Comparison of ENCODE assay signal across 24 mouse cellular contexts in genomic region chr16:50321368-50321767, GRCm38 (mm10).
DNase-seq lines count a peak whose midpoint lies in the region; ATAC-seq and TF ChIP-seq lines count a peak whose summit lies in the region.
"Had no signal": no experiment of that assay in that cellular context is flagged by ENCODE, and none has a peak within 500 bp of the region (broad histone marks: within the 10 kb centered on the region; RNA-seq: fewer than 3 reads in every experiment).

No protein-coding gene starts in this region.

- no peak overlapping the region for H3K4me2 ChIP-seq in forebrain, postnatal 0 days (ENCODE audit: low read depth)
- no peak overlapping the region for H3K4me2 ChIP-seq in forebrain, embryonic 15.5 days (replicated peaks)
- H3K4me2 ChIP-seq in kidney, postnatal 0 days (ENCODE audit: low read length): no peak overlapping the region
- no peak overlapping the region for H3K4me2 ChIP-seq in midbrain, postnatal 0 days (ENCODE audit: low read depth, low read length, poor library complexity, severe bottlenecking)
- no peak overlapping the region for H3K4me2 ChIP-seq in midbrain, embryonic 16.5 days (ENCODE audit: low read length)
- H3K4me2 ChIP-seq in stomach, postnatal 0 days (replicated peaks; ENCODE audit: low read depth): no peak overlapping the region
- H3K4me2 ChIP-seq: heart, embryonic 12.5 days; limb, embryonic 15.5 days; lung, embryonic 15.5 days had no signal

- DNase-seq in forebrain, postnatal 0 days: peak; percentile 27
- DNase-seq in kidney, postnatal 0 days (ENCODE audit: low spot score): no peak
- DNase-seq in kidney, adult 8-10 months: no peak
- DNase-seq in midbrain, postnatal 0 days (ENCODE audit: low spot score): peak; percentile 33
- no peak for DNase-seq in stomach, postnatal 0 days (ENCODE audit: low spot score)
- DNase-seq in gastrocnemius, postnatal 14 days: no peak
- DNase-seq: adrenal gland, postnatal 25 days; cerebellum, adult 11 months; cerebellum, postnatal 10 days; gastrocnemius, postnatal 10 days; heart, adult 11 months; heart, postnatal 14 days; kidney, postnatal 36 days; layer of hippocampus, adult 9-11 months; left cerebral cortex, postnatal 4 days; thymus, postnatal 36 days had no signal

- 71% methylated on average over 3 of the region's 3 CpGs for WGBS in forebrain, postnatal 0 days
- 85% methylated on average over 3 of the region's 3 CpGs for WGBS in forebrain, embryonic 15.5 days
- 85% methylated on average over 3 of the region's 3 CpGs for WGBS in kidney, postnatal 0 days
- WGBS in midbrain, postnatal 0 days: 64% methylated on average over 3 of the region's 3 CpGs
- 76% methylated on average over 3 of the region's 3 CpGs for WGBS in midbrain, embryonic 16.5 days
- 75% methylated on average over 3 of the region's 3 CpGs for WGBS in stomach, postnatal 0 days

- TF ChIP-seq EP300 in stomach, postnatal 0 days (optimal IDR thresholded peaks at IDR 0.05): no peak

- no peaks in the 10 kb centered on the region for H3K27me3 ChIP-seq in forebrain, postnatal 0 days (ENCODE audit: insufficient read depth, low read length)
- H3K27me3 ChIP-seq in forebrain, embryonic 15.5 days: no peaks in the 10 kb centered on the region
- H3K27me3 ChIP-seq in kidney, postnatal 0 days (ENCODE audit: insufficient read depth, low read length): no peaks in the 10 kb centered on the region
- no peaks in the 10 kb centered on the region for H3K27me3 ChIP-seq in midbrain, postnatal 0 days (ENCODE audit: insufficient read depth, low read length)
- H3K27me3 ChIP-seq in midbrain, embryonic 16.5 days (ENCODE audit: control insufficient read depth, insufficient read depth, low read depth, low read length): no peaks in the 10 kb centered on the region
- H3K27me3 ChIP-seq in stomach, postnatal 0 days (ENCODE audit: control insufficient read depth, insufficient read depth, low read length): no peaks in the 10 kb centered on the region
- H3K27me3 ChIP-seq: heart, embryonic 12.5 days; limb, embryonic 15.5 days; lung, embryonic 15.5 days had no signal

- ATAC-seq in forebrain, postnatal 0 days: no peak
- no peak for ATAC-seq in forebrain, embryonic 15.5 days (replicated peaks)
- no peak for ATAC-seq in kidney, postnatal 0 days (replicated peaks; ENCODE audit: low FRiP score, low read depth)
- no peak for ATAC-seq in midbrain, postnatal 0 days (ENCODE audit: low FRiP score)
- ATAC-seq in midbrain, embryonic 16.5 days: no peak
- ATAC-seq in stomach, postnatal 0 days (ENCODE audit: low FRiP score, low TSS enrichment): no peak

- no peak overlapping the region for H3K27ac ChIP-seq in forebrain, postnatal 0 days (ENCODE audit: low read depth, low read length)
- no peak overlapping the region for H3K27ac ChIP-seq in forebrain, embryonic 15.5 days (replicated peaks)
- no peak overlapping the region for H3K27ac ChIP-seq in kidney, postnatal 0 days
- no peak overlapping the region for H3K27ac ChIP-seq in midbrain, postnatal 0 days (ENCODE audit: low read depth, low read length)
- H3K27ac ChIP-seq in midbrain, embryonic 16.5 days (ENCODE audit: low read length): no peak overlapping the region
- no peak overlapping the region for H3K27ac ChIP-seq in stomach, postnatal 0 days (replicated peaks)
- H3K27ac ChIP-seq: forebrain, embryonic 10.5 days; limb, embryonic 15.5 days; liver, embryonic 14.5 days; lung, embryonic 15.5 days; midbrain, embryonic 10.5 days had no signal

- 0 out of 2 replicates have a peak, but pooled peaks have one; percentile 33 for TF ChIP-seq CTCF in forebrain, postnatal 0 days (IDR thresholded peaks at IDR 0.05; ENCODE audit: low read depth)
- TF ChIP-seq CTCF in kidney, postnatal 0 days (IDR thresholded peaks at IDR 0.05; ENCODE audit: low read depth): peak; percentile 41; the same call in 1 of the 2 replicates
- TF ChIP-seq CTCF in midbrain, postnatal 0 days (IDR thresholded peaks at IDR 0.05): peak; percentile 65
- peak; percentile 51 for TF ChIP-seq CTCF in stomach, postnatal 0 days (IDR thresholded peaks at IDR 0.05; ENCODE audit: low read depth)

- H3K36me3 ChIP-seq in forebrain, postnatal 0 days (ENCODE audit: insufficient read depth): no peaks in the 10 kb centered on the region
- H3K36me3 ChIP-seq in forebrain, embryonic 15.5 days: no peaks in the 10 kb centered on the region
- no peaks in the 10 kb centered on the region for H3K36me3 ChIP-seq in kidney, postnatal 0 days (ENCODE audit: insufficient read depth, low read length)
- no peaks in the 10 kb centered on the region for H3K36me3 ChIP-seq in midbrain, postnatal 0 days (ENCODE audit: insufficient read depth, low read length)
- H3K36me3 ChIP-seq in midbrain, embryonic 16.5 days (ENCODE audit: control insufficient read depth, insufficient read depth, low read length): no peaks in the 10 kb centered on the region
- no peaks in the 10 kb centered on the region for H3K36me3 ChIP-seq in stomach, postnatal 0 days (ENCODE audit: control insufficient read depth, insufficient read depth, low read length)
- H3K36me3 ChIP-seq: forebrain, embryonic 10.5 days; heart, embryonic 12.5 days; limb, embryonic 15.5 days; lung, embryonic 15.5 days; midbrain, embryonic 10.5 days had no signal

- H3K4me3 ChIP-seq in forebrain, postnatal 0 days (ENCODE audit: low read depth, low read length): no peak overlapping the region
- H3K4me3 ChIP-seq in forebrain, embryonic 15.5 days: no peak overlapping the region
- H3K4me3 ChIP-seq in kidney, postnatal 0 days (replicated peaks; ENCODE audit: low read depth, low read length): no peak overlapping the region
- H3K4me3 ChIP-seq in midbrain, postnatal 0 days (ENCODE audit: low read depth, low read length): no peak overlapping the region
- H3K4me3 ChIP-seq in midbrain, embryonic 16.5 days (ENCODE audit: low read depth, low read length): no peak overlapping the region
- no peak overlapping the region for H3K4me3 ChIP-seq in stomach, postnatal 0 days (ENCODE audit: low read depth, low read length)
- H3K4me3 ChIP-seq: forebrain, embryonic 10.5 days; heart, embryonic 12.5 days; limb, embryonic 15.5 days; lung, embryonic 15.5 days; midbrain, embryonic 10.5 days had no signal

- H3K4me1 ChIP-seq in forebrain, postnatal 0 days (ENCODE audit: insufficient read depth): no peaks in the 10 kb centered on the region
- no peaks in the 10 kb centered on the region for H3K4me1 ChIP-seq in forebrain, embryonic 15.5 days
- no peaks in the 10 kb centered on the region for H3K4me1 ChIP-seq in kidney, postnatal 0 days (replicated peaks; ENCODE audit: insufficient read depth, low read length)
- no peaks in the 10 kb centered on the region for H3K4me1 ChIP-seq in midbrain, postnatal 0 days (ENCODE audit: insufficient read depth, low read length)
- no peaks in the 10 kb centered on the region for H3K4me1 ChIP-seq in midbrain, embryonic 16.5 days (ENCODE audit: control insufficient read depth, insufficient read depth, low read length)
- H3K4me1 ChIP-seq in stomach, postnatal 0 days (replicated peaks; ENCODE audit: control insufficient read depth, insufficient read depth): no peaks in the 10 kb centered on the region
- H3K4me1 ChIP-seq: forebrain, embryonic 10.5 days; heart, embryonic 12.5 days; limb, embryonic 15.5 days; lung, embryonic 15.5 days; midbrain, embryonic 10.5 days had no signal

- H3K9me3 ChIP-seq in forebrain, postnatal 0 days (ENCODE audit: low read length): no peaks in the 10 kb centered on the region
- H3K9me3 ChIP-seq in forebrain, embryonic 15.5 days: no peaks in the 10 kb centered on the region
- no peaks in the 10 kb centered on the region for H3K9me3 ChIP-seq in kidney, postnatal 0 days (replicated peaks; ENCODE audit: low read length)
- no peaks in the 10 kb centered on the region for H3K9me3 ChIP-seq in midbrain, postnatal 0 days (ENCODE audit: low read length)
- H3K9me3 ChIP-seq in midbrain, embryonic 16.5 days (replicated peaks; ENCODE audit: control insufficient read depth, low read length, poor library complexity, severe bottlenecking): no peaks in the 10 kb centered on the region
- H3K9me3 ChIP-seq in stomach, postnatal 0 days (ENCODE audit: control insufficient read depth, low read length): no peaks in the 10 kb centered on the region
- H3K9me3 ChIP-seq: forebrain, embryonic 10.5 days; heart, embryonic 12.5 days; limb, embryonic 15.5 days; lung, embryonic 15.5 days; midbrain, embryonic 10.5 days had no signal

- intact Hi-C loops in gastrocnemius, postnatal 14 days (cut with DNase I; ENCODE audit: low total_unique reads): no loop called here

- no peak overlapping the region for H3K9ac ChIP-seq in forebrain, postnatal 0 days
- no peak overlapping the region for H3K9ac ChIP-seq in forebrain, embryonic 15.5 days (replicated peaks)
- H3K9ac ChIP-seq in kidney, postnatal 0 days (ENCODE audit: low read depth, low read length): no peak overlapping the region
- no peak overlapping the region for H3K9ac ChIP-seq in midbrain, postnatal 0 days (replicated peaks; ENCODE audit: low read length, poor library complexity, severe bottlenecking)
- H3K9ac ChIP-seq in midbrain, embryonic 16.5 days (ENCODE audit: low read depth, low read length): no peak overlapping the region
- H3K9ac ChIP-seq in stomach, postnatal 0 days (ENCODE audit: low read length): no peak overlapping the region
- H3K9ac ChIP-seq: heart, embryonic 12.5 days; limb, embryonic 15.5 days; liver, embryonic 14.5 days; lung, embryonic 15.5 days had no signal

Comparison
In these comparisons a context has a peak if more than half of its experiments do, and no peak if none do; other contexts are left out.
1. DNase-seq: peak in forebrain, postnatal 0 days (single experiment) and midbrain, postnatal 0 days (single experiment); none in kidney, postnatal 0 days (single experiment), kidney, adult 8-10 months (0 of 2), stomach, postnatal 0 days (single experiment) and gastrocnemius, postnatal 14 days (single experiment).
2. Peak in every context shown above with its lines, with median percentiles within 50 percentile points of each other: CTCF ChIP-seq.